Mouse (Mus musculus) small intestine, adult 2 months (tissue): Measurements from ENCODE around the gene 4930535I16Rik. TPM values are rescaled to one million over a fixed set of nuclear protein-coding genes. Genes with fewer than 3 reads are reported as not detected.
A peak's percentile ranks its signal among the peaks of the same experiment; 100 is the strongest.

Experiments
- H3K27ac ChIP-seq: fragments of 200-500 bp; 2 replicates; pipeline ENCODE4 v1.5.1; 2012; ENCODE audit warnings: low read depth, low read length, control low read depth, inconsistent platforms; ENCODE audit not compliant: insufficient read depth
- H3K27me3 ChIP-seq: fragments of 200-500 bp; 2 replicates; pipeline ENCODE4 v1.6.1; 2012; ENCODE audit warnings: mild to moderate bottlenecking, moderate library complexity, low read length, inconsistent platforms; ENCODE audit not compliant: control insufficient read depth, insufficient read depth
- H3K36me3 ChIP-seq: fragments of 200-500 bp; 2 replicates; pipeline ENCODE4 v1.6.1; 2012; ENCODE audit warnings: mild to moderate bottlenecking, low read length, control low read depth, inconsistent platforms; ENCODE audit not compliant: control insufficient read depth, insufficient read depth
- H3K4me1 ChIP-seq: fragments of 200-500 bp; 2 replicates; pipeline ENCODE4 v1.6.1; 2012; ENCODE audit warnings: low read length, inconsistent platforms, mixed read lengths; ENCODE audit not compliant: control insufficient read depth, insufficient read depth, insufficient read length
- H3K4me3 ChIP-seq: fragments of 200-500 bp; 2 replicates; pipeline ENCODE4 v1.5.1; 2012; ENCODE audit warnings: low read depth, mild to moderate bottlenecking, control low read depth, inconsistent platforms, low read length, moderate library complexity
- CTCF ChIP-seq: fragments of 200-500 bp; IDR thresholded peaks from 2 replicates; pipeline ENCODE4 v1.5.1; 2012; ENCODE audit warnings: low read depth, mild to moderate bottlenecking, control low read depth, inconsistent platforms, low read length, moderate library complexity, mixed read lengths; ENCODE audit not compliant: insufficient replicate concordance, insufficient read length; ENCODE audit errors: extremely low read depth
- POLR2A ChIP-seq: fragments of 200-500 bp; IDR thresholded peaks from 2 replicates; pipeline ENCODE4 v1.6.1; 2012; ENCODE audit warnings: low read depth, mild to moderate bottlenecking, control low read depth, inconsistent platforms, low read length, moderate library complexity
- WGBS: fragments of 180-500 bp; shearing (Covaris S2); methylation state at CpG from one replicate; pipeline ENCODE4 v1.1.7; 2018; 5-methylcytosine and 5-hydroxymethylcytosine counted together
- polyA plus RNA-seq: library from polyadenylated mRNA; depleted of rRNA; stranded (reverse); fragments of >200 nt; gene quantifications from 2 replicates; pipeline ENCODE4 v1.2.3, GENCODE M21; 2012

The 4930535I16Rik gene
- polyA plus RNA-seq, 1 experiment: 1.0 TPM

- WGBS: 92% methylated on average over 4 of the region's 4 CpGs
Measured at GRCm38 (mm10) chr4:123929994-123930393, 12.2 kb upstream of the 4930535I16Rik start.

GRCm38 (mm10) chr4:123927961-123928360, 10.1 kb upstream of the 4930535I16Rik start:
- H3K4me3 ChIP-seq: no peak overlapping the region
- no peak for TF ChIP-seq POLR2A
- no peak for TF ChIP-seq CTCF
- H3K27ac ChIP-seq: no peak overlapping the region
- no peaks in the 10 kb centered on the region for H3K4me1 ChIP-seq
- no peaks in the 10 kb centered on the region for H3K27me3 ChIP-seq
- H3K36me3 ChIP-seq: peaks cover 61% of the 10 kb centered on the region

More at GRCm38 (mm10) chr4:123929994-123930393, 12.2 kb upstream of the 4930535I16Rik start:
- no peaks in the 10 kb centered on the region for H3K27me3 ChIP-seq
- no peaks in the 10 kb centered on the region for H3K4me1 ChIP-seq
- H3K4me3 ChIP-seq: no peak overlapping the region
- peaks cover 59% of the 10 kb centered on the region for H3K36me3 ChIP-seq
- no peak overlapping the region for H3K27ac ChIP-seq
- TF ChIP-seq CTCF (no peak), POLR2A (no peak)

- H3K4me3 ChIP-seq: no peak overlapping the region
Measured at GRCm38 (mm10) chr4:123921055-123921565, 3.3 kb upstream of the 4930535I16Rik start.

GRCm38 (mm10) chr4:123918851-123919250, 1.0 kb upstream of the 4930535I16Rik start:
- TF ChIP-seq CTCF: no peak
- TF ChIP-seq POLR2A: no peak
- WGBS: 66% methylated on average over 2 of the region's 2 CpGs
- H3K27ac ChIP-seq: no peak overlapping the region
- peaks cover 4% of the 10 kb centered on the region for H3K4me1 ChIP-seq
- H3K36me3 ChIP-seq: peaks cover 23% of the 10 kb centered on the region
- no peaks in the 10 kb centered on the region for H3K27me3 ChIP-seq
- H3K4me3 ChIP-seq: no peak overlapping the region

More at GRCm38 (mm10) chr4:123921055-123921565, 3.3 kb upstream of the 4930535I16Rik start:
- H3K27ac ChIP-seq: no peak overlapping the region
- H3K36me3 ChIP-seq: peaks cover 40% of the 10 kb centered on the region
- TF ChIP-seq POLR2A (no peak), CTCF (no peak)
- H3K4me1 ChIP-seq: peaks cover 4% of the 10 kb centered on the region
- WGBS: 91% methylated on average over 4 of the region's 4 CpGs
- H3K27me3 ChIP-seq: no peaks in the 10 kb centered on the region

GRCm38 (mm10) chr4:123916748-123917547, 874 bp downstream of the 4930535I16Rik start, which contains the start of gene Rragc:
Rragc (plus strand) TSS chr4:123917446.
- under 1% methylated on average over 48 of the region's 49 CpGs for WGBS
- Histone ChIP-seq H3K4me1 (peaks cover 4% of the 10 kb centered on the region), H3K4me3 (peak within 1 kb of the TSS; percentile 94), H3K27ac (peak within 1 kb of the TSS; percentile 85), H3K27me3 (no peaks in the 10 kb centered on the region), H3K36me3 (peaks cover 18% of the 10 kb centered on the region)
- TF ChIP-seq CTCF: no peak
- peak; percentile 81 for TF ChIP-seq POLR2A

GRCm38 (mm10) chr4:123912431-123912830, 5.4 kb downstream of the 4930535I16Rik start:
- Histone ChIP-seq H3K4me1 (no peaks in the 10 kb centered on the region), H3K27ac (no peak overlapping the region), H3K36me3 (peaks cover 14% of the 10 kb centered on the region), H3K4me3 (no peak overlapping the region), H3K27me3 (no peaks in the 10 kb centered on the region)
- no peak for TF ChIP-seq CTCF
- TF ChIP-seq POLR2A: no peak
- WGBS: 29% methylated on average over 2 of the region's 2 CpGs

GRCm38 (mm10) chr4:123911503-123911902, 6.3 kb downstream of the 4930535I16Rik start:
- TF ChIP-seq POLR2A (no peak), CTCF (no peak)
- H3K4me1 ChIP-seq: no peaks in the 10 kb centered on the region
- no peak overlapping the region for H3K4me3 ChIP-seq
- peaks cover 14% of the 10 kb centered on the region for H3K36me3 ChIP-seq
- no peak overlapping the region for H3K27ac ChIP-seq
- WGBS: 57% methylated on average over 4 of the region's 4 CpGs
- no peaks in the 10 kb centered on the region for H3K27me3 ChIP-seq
